Mouse (Mus musculus): ENCODE data around the gene Sbk1. TPM values are rescaled to one million over a fixed set of nuclear protein-coding genes. Genes with fewer than 3 reads are reported as not detected.
A peak's percentile ranks its signal among the peaks of the same experiment; 100 is the strongest.
"Not testable (repeated sequence)": the region's sequence is repeated elsewhere in the genome, so short reads cannot be mapped to it uniquely, and the experiment has no call there.

Sbk1 gene
- total RNA-seq, 2 experiments from 2014 or later = 0.77 TPM

DNA sequence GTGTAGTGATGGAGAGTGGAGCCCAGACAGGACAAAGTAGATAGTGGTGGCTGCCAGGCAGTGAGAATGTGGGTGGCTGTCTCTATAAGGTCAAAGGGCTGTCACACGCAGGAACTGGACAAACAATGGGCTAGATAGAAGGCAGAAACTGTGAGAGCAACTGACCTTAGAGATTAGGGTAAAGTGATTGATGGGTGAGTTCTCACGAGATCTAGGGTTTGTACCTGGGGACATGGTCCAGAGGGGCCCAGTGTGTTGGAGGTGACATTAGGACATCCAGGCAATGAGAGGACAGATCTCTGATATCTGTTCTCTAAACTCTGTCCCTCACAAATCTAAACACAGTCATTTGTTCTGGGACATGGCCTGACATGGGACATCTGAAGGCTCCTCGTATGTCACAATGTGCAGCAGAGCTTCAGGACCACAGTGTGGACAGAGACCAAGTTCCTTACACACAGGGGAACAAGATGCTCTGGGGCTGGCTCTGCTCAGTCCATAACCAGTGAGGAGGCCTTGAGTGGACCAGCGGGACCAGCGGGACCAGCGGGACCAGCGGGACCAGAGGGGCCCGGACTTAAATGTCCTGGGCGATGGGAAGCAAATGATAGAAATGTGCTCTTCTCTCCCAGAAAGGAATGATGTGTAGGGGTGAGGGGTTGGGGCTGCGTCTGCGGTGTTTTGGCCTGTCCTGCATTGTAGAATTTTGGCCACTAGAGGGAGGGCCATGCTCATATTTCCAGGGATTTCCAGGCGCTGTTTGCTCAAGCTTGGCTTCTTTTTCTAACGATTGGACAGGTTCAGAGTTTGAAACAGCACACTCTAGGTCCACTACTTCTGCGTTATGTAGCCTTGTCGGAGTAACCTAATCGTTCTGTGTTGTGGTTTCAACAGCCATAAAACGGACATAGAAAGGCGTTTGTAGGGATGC, 11.9 kb upstream of the Sbk1 start:
- ATAC-seq (replicated peaks; ENCODE audit: low FRiP score, poor library complexity, severe bottlenecking) = peak; percentile 76

DNA sequence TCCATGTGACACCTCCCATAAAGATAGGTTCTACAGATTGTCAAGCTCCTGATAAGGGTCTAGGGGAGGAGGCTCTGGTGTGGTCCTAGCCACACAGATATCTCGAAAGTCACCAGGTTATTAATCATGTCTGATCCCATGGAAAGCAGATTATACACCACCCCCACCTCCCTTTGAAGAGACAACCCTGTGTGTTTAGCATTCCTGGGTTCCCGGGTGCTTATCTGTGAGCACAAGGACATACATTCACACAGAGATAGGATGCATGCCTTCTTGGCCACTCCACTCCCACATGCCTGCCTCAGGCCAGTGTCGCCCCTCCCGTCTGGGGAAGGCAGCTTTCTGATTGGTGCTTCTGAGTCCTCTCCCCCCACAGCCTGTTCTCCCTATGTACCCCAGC, 10.6 kb upstream of the Sbk1 start:
- 0 out of 2 replicates have a peak, but pooled peaks have one; percentile 15 for ATAC-seq (replicated peaks; ENCODE audit: low FRiP score, poor library complexity, severe bottlenecking)

GRCm38 (mm10) chr7:126263964-126264363, 8.5 kb upstream of the Sbk1 start:
- no peak for ATAC-seq (replicated peaks; ENCODE audit: low FRiP score, poor library complexity, severe bottlenecking)

GRCm38 (mm10) chr7:126265949-126266348, 6.5 kb upstream of the Sbk1 start:
- no peak for ATAC-seq (replicated peaks; ENCODE audit: low FRiP score, poor library complexity, severe bottlenecking)

DNA sequence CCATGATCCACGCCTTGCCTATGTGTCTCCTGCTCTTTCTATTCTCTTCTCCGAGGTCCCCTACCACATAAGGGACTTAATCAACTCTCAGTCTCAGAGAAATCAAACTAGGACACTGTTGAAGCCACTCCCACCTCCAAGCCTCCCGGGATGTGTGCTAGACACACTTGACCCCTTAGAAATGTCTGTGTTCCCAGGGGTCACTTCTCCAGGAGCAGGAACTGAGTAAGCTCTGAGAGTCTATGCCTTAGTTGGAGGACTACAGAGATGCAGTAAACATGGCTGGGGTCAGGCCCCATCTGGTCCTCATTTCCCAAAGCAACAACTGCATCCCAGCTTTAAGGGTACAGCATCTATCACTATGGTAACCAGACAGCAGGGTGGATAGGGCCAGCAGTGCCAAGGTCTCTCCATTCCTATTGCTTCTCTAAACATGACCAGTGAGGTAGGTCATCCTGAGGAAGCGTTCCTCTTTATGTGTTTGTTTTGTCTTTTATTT, 6.0 kb upstream of the Sbk1 start:
- no peak for ATAC-seq (replicated peaks; ENCODE audit: low FRiP score, poor library complexity, severe bottlenecking)

DNA sequence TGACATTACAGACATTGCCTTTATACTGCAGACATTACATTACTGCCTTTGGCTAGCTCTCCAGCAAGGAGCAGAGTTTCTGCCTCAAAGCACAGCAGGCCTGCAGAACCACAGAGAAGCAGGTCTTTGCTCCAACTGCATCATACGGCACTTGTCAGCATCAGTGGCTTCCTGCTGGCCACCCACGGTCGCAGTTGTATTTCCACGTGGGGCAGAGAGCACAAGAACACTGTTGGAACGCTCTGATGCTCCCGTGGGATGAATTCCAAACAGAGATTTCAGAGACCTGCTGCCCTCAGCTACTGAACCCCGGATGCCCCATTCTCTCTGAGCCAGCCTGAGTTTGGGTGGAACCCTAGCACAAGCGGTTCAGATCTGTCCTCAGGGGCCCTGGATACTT, 4.8 kb upstream of the Sbk1 start:
- no peak for ATAC-seq (replicated peaks; ENCODE audit: low FRiP score, poor library complexity, severe bottlenecking)

DNA sequence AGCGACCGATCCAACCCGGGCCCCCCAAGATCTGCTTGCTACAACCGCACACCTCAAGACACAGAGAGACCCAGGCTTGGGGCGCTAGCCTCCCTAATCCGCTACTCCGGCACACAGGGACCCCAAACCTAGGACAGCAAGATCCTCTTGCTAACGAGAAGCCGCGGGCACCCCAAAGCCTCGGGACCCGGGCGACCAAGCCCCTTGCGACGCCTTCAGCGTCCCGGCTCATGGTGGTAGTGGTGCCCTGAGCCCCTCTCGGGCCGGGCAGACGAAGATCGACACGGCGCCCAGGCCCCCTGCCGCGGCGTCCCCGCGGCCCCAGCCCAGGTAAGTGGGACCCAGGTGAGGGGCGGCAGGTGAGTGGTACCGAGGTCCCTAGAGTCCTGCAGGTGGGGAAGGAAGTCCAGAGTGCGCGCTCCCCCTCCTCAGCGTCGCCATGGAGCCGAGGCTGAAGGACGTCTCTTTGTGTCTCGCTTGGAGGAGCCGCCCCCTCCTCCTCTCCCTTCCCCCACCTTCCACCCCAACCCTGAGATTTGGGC, 422 bp downstream of the Sbk1 start:
- ATAC-seq (replicated peaks; ENCODE audit: low FRiP score, poor library complexity, severe bottlenecking) = no peak

- no peak for ATAC-seq (replicated peaks; ENCODE audit: low FRiP score, poor library complexity, severe bottlenecking)
Measured at GRCm38 (mm10) chr7:126273351-126274042, 1.1 kb downstream of the Sbk1 start.

DNA sequence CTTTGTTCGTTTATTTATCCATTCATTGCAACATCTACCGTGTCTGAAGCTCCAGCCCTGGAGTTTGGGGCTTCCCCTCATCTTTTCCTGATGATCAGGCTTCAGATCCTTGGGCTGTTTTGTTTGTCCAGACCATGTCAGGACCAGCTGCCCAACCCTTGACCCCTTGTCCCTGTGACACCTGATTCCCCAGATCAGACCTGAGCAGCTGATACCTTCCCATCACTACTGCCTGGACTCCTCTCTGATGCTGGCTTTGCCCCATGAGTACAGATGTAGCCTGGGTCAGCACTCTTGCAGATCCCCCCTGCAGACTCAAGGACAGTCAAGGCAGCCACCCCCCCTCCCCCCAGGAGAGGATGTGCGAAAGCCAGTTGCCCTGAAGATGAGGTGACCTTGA, 1.7 kb downstream of the Sbk1 start:
- no peak for ATAC-seq (replicated peaks; ENCODE audit: low FRiP score, poor library complexity, severe bottlenecking)

- no peak for ATAC-seq (replicated peaks; ENCODE audit: low FRiP score, poor library complexity, severe bottlenecking)
Measured at GRCm38 (mm10) chr7:126274626-126275025, 2.2 kb downstream of the Sbk1 start.

GRCm38 (mm10) chr7:126275711-126276110, 3.3 kb downstream of the Sbk1 start:
- ATAC-seq (replicated peaks; ENCODE audit: low FRiP score, poor library complexity, severe bottlenecking) = no peak

- no peak for ATAC-seq (replicated peaks; ENCODE audit: low FRiP score, poor library complexity, severe bottlenecking)
Measured at GRCm38 (mm10) chr7:126276297-126276696, 3.9 kb downstream of the Sbk1 start.

DNA sequence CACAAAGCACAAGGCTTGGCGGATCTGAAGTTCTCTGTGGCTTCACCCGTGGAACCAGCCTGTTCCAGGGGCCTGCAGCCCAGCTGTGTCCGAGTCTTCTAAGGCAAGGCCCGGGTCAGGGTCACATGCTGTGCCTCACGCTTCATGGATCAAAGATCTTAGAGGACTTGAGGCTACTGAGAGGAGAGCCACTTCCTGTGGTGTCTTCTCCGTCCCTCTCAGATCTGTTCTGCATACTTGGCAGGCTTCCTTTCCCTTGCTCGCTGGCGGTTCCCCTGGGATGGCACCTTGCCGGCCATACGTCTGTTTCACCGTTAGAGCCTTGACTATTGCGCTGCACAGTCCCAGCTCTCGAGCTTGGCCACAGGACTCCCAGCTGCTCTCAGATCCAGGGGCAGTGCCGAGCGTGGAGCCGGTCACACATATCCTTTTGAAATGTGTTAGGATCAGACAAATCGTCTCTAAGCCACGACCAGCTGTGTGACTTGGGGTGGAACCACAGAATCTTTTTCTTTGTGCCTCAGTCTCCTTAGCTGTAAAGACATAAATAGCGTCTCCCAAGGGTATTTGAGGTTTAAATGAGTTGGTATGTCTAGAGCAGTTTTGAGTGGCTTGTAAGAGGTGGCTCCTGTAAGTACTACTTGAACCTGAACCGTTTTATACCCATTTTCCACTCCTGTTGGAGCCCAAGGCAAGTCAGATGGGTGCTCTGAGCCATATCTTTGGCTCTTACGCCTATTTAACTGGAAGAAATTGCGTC, 5.3 kb downstream of the Sbk1 start:
- no peak for ATAC-seq (replicated peaks; ENCODE audit: low FRiP score, poor library complexity, severe bottlenecking)

DNA sequence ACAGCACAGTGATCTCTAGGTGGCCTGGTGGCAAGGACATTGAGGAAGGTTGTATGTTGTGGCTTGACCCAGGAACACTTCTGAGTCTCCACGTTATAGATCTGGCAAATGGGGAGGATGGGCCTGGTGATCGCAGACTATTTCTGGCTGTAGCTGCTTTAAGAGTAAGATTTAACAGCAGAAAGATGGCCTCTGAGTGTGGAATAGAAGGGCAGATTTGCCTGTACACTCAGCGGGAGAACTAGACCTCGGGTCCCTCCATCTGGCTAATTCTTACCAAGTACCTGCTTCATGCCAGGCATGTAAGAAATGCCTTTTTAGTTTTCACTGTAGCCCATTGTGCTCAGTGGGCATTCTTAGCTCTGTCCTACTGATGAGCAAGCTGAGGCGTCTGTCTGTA, 6.4 kb downstream of the Sbk1 start:
- ATAC-seq (replicated peaks; ENCODE audit: low FRiP score, poor library complexity, severe bottlenecking) = no peak

DNA sequence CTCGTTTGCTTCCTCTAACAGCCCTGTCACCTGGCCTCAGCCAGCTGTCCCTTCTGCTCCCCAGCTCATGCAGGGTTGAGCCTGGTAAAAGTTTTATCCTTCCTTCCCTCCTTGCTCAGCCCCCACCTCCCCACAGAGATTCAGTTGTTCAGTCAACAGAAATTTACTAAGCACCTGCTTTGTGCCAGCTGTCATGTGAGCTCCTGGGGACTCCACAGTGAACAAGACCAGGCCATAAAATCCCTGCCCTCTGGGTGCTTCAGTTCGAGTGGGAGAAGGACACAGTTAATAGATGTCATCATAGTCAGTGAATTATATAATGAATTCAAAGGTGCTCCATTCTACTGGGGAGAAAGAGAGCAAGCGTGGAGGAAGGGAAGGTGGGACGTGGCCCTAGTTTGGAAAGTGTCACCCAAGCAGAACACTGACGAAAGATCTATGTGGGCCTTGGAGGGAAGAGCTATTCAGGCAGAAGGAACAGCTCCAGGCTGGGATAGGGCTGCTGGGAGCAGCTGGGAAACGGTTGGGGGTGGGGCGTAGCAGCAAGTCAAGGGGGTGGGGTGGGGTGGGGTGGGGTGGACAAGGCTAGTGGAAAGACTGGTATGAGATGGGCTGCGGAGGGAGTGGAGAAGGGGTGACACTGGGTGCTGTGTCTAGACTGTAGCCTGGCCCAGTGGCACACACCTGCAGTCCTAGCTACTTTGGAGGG, 7.5 kb downstream of the Sbk1 start:
- ATAC-seq (replicated peaks; ENCODE audit: low FRiP score, poor library complexity, severe bottlenecking) = no peak

DNA sequence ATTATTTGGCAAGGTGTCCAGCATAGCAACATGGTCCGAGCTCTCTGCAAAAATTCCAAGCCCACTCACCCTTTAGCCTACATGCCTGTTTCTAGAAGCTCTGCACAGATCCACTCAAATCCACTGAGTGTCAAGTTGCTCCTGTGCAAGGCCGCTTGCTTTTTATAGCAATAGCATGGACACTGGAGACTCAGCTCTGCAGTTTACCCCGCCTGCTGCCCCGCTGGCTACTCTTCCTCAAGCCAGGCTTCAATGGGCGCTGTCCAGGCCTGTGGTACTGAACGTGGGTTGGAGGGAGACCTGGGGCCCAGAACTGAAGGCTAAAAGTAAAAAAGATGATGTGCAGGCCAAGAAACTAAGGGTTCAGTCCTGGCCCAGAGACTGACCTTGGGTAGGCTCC, 8.3 kb downstream of the Sbk1 start:
- no peak for ATAC-seq (replicated peaks; ENCODE audit: low FRiP score, poor library complexity, severe bottlenecking)

DNA sequence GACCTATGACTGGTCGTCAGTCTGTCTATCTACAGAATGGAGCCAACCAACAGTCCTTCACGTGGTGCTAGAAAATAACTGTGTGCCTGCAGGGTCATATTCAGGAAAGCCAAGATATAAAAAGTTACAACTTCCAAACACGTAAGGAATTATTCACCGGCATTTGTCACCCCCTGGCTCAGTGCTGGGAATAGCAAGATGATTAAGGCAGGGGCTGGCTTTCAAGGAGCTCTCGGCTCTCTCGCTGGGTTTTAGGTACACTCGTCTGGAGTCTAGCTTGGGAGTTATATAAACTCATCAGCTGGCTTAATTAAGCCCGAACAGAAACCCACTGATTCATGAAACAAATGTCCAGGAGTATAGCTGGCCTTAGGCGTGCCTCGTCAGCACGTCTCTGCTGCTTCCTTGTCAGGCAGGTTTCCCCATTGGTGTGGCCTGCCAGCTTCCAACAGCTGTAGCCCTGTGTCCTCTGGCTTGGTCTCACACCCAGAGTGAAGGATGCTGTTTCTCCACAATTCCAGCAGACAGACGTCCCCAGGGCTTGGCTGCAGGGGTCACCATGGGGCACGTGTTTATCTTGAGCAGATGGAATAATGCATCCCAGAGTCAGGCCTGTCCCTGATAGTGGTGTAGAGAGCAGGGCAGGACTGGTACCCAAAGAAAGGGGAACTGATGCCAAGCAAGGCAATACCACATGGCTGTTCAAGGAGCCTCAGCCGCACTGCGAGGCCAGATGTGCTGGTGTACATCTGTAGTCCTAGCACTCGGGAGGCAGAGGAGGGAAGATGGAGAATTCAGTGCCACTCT, 9.7 kb downstream of the Sbk1 start:
- ATAC-seq (replicated peaks; ENCODE audit: low FRiP score, poor library complexity, severe bottlenecking) = no peak

DNA sequence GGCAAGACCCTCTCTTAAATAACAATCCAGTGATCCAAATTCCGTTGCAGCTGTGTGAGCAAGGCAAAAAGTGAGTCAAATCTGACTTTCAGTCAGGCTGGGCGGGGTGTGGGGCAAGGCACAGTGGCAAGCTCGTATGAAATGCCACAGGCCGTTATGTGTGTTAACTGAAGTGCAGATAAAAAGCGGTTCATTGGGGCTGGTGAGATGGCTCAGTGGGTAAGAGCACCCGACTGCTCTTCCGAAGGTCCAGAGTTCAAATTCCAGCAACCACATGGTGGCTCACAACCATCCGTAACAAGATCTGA, 10.2 kb downstream of the Sbk1 start:
- not testable (repeated sequence) for ATAC-seq (replicated peaks; ENCODE audit: low FRiP score, poor library complexity, severe bottlenecking)

DNA sequence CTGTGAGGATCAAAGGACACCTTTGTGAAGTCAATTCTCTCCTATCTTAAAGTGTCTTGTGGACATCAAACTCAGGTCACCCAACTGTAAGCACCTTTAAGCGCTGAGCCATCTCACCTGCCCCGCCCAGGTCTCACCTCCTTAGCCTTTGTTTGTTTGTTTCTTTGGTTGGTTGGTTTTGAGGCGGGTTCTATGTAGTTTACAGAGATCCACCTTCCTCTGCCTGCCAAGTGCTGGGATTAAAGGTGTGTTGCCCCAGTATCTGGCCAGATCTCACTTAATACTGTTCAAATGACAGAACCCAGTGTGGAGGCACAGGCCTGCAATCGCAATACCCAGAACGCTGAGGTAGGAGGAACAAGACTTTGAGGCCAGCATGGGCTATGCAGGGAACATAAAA, 11.6 kb downstream of the Sbk1 start:
- ATAC-seq (replicated peaks; ENCODE audit: low FRiP score, poor library complexity, severe bottlenecking) = no peak

Measured in erythroblast, adult 5-6 weeks (primary cell).